Mouse (Mus musculus) megakaryocyte, embryonic 14.5 days (primary cell): ENCODE data around the gene Sez6l. TPM values are rescaled to one million over a fixed set of nuclear protein-coding genes. Genes with fewer than 3 reads are reported as not detected.

ENCODE experiments used
- H3K27me3 ChIP-seq: replicated peaks from 2 replicates; pipeline ENCODE3; 2012; ENCODE audit warnings: inconsistent platforms
- H3K36me3 ChIP-seq: replicated peaks from 2 replicates; pipeline ENCODE3; 2012; ENCODE audit warnings: low read length, inconsistent platforms, mixed read lengths
- H3K4me1 ChIP-seq: 2 replicates; pipeline ENCODE4 v1.6.1; 2012; ENCODE audit warnings: inconsistent platforms
- H3K4me3 ChIP-seq: replicated peaks from 2 replicates; pipeline ENCODE3; 2012; ENCODE audit warnings: moderate library complexity, mild to moderate bottlenecking, inconsistent platforms
- H3K9me3 ChIP-seq: 2 replicates; pipeline ENCODE4 v1.6.1; 2012; ENCODE audit warnings: inconsistent platforms
- FLI1 ChIP-seq: IDR thresholded peaks from 2 replicates; pipeline ENCODE4 v1.6.1; 2012; ENCODE audit warnings: low read length, inconsistent platforms, mixed read lengths
- GATA1 ChIP-seq: IDR thresholded peaks from 3 replicates; pipeline ENCODE4 v1.6.1; 2012; ENCODE audit warnings: mixed read lengths, low read length, inconsistent platforms, borderline replicate concordance
- polyA plus RNA-seq: library from polyadenylated mRNA; stranded (reverse); fragments of >175 nt; gene quantifications from 2 replicates; pipeline ENCODE4 v1.2.3, GENCODE M21; 2012; ENCODE audit warnings: low replicate concordance; ENCODE audit not compliant: insufficient read depth

Gene Sez6l
- polyA plus RNA-seq, 1 experiment = not detected

DNA sequence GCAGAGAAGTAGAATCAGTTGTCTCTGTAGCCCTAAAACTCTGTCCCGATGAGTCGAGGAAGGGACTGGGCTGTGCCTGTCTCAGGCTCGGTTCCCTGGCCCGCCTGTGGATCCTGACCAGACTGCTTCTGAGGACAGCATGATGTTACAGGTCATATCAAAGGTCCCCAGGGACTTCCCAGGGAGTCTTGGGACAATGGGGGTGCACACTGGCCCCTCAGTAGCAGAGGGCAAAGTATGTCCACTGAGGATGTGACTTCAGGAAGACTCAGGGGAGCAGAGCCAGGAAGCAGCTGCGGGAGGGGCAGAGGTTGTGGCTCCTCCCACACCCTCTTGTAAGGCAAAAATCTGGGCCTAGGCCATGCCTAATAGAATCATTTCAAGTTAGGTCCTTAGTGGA, 90.6 kb downstream of the Sez6l start:
- H3K36me3 ChIP-seq = no peaks in the 10 kb centered on the region
- H3K4me1 ChIP-seq = peaks cover 20% of the 10 kb centered on the region
- H3K9me3 ChIP-seq = peaks cover 20% of the 10 kb centered on the region
- TF ChIP-seq FLI1 (no peak), GATA1 (no peak)
- H3K27me3 ChIP-seq = peaks cover 69% of the 10 kb centered on the region
- H3K4me3 ChIP-seq = no peak overlapping the region

DNA sequence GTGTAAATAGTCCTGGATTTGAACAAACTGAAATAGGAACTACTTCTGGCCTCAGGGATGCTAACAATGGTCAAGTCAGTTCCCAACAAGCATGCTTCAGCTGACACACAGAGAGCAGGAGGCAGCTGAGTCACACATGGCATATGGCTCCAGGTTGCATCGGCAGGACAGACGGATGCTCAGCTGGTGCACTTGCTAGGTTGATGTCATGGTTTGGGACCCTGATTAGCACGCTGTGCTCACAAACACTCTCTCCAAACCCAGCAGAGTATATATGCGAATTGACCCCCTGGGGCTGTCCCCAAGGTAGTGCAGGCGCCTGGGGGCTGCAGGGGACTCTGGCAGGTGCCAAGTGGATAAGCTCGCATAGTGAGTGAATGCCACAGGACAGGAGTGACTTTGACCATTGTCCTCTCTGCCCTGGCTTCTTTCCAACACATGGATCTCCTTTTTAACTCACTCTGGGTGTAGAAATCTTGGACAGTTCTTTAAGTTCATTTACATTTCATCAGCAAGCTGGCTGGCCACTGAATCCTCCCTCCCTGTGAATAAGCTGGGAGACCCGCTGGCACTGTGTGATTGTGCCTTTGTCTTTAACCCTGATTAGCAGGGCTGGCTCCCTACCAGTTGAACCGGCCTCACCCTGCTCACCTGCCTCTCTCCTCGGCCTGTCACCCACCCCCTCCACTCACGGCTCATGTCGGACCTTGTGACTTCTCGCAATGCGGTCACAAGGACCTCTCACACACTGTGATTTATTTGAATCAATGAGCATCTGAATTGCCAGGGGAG, 91.9 kb downstream of the Sez6l start:
- Histone ChIP-seq H3K36me3 (no peaks in the 10 kb centered on the region), H3K9me3 (peaks cover 11% of the 10 kb centered on the region), H3K4me1 (peaks cover 20% of the 10 kb centered on the region), H3K27me3 (peaks cover 71% of the 10 kb centered on the region), H3K4me3 (no peak overlapping the region)
- TF ChIP-seq GATA1 (no peak), FLI1 (no peak)

DNA sequence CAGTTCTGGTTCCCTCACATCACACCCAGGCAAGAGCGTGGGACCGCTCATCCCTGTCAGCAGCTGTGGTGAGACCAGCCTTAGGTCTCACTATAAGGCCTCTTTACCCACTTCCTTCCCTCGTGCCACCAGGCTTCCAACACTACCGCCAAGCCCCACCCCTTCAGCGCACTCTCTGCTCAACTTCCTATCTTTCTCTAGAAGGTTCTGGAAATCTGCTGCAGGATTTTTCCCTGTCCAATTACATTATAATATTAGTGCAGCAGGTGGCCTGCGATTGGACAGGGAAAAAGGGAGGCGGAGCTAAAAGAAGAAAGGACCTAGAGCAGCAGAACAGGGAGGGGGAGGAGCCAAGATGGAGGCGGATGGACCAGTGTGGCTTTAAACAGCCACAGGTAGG, 94.0 kb downstream of the Sez6l start:
- Histone ChIP-seq H3K27me3 (peaks cover 75% of the 10 kb centered on the region), H3K36me3 (no peaks in the 10 kb centered on the region), H3K4me1 (peaks cover 7% of the 10 kb centered on the region), H3K4me3 (no peak overlapping the region), H3K9me3 (no peaks in the 10 kb centered on the region)
- TF ChIP-seq FLI1 = no peak
- TF ChIP-seq GATA1 = no peak

DNA sequence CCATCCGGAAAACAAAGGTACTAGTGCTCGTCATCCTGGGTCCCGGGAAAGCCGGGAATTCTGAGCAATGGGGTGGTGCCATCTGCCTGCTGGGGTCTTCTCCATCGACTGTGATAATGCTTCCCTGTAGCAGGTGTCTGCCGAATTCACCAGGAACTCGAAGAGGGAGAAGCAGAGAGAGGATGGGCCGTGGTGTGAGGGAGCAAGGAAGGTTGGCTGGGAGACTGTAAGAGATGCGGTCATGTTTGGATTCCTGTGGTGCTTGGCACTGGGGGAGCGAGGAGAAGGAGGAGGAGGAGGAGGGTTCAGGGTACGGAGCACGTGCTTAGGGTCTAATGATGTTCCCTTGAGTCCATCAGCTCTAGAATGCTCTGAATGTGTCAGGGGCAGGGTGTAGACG, 94.4 kb downstream of the Sez6l start:
- Histone ChIP-seq H3K4me1 (peaks cover 6% of the 10 kb centered on the region), H3K27me3 (peaks cover 76% of the 10 kb centered on the region), H3K36me3 (no peaks in the 10 kb centered on the region), H3K4me3 (no peak overlapping the region), H3K9me3 (no peaks in the 10 kb centered on the region)
- TF ChIP-seq FLI1 (no peak), GATA1 (no peak)

DNA sequence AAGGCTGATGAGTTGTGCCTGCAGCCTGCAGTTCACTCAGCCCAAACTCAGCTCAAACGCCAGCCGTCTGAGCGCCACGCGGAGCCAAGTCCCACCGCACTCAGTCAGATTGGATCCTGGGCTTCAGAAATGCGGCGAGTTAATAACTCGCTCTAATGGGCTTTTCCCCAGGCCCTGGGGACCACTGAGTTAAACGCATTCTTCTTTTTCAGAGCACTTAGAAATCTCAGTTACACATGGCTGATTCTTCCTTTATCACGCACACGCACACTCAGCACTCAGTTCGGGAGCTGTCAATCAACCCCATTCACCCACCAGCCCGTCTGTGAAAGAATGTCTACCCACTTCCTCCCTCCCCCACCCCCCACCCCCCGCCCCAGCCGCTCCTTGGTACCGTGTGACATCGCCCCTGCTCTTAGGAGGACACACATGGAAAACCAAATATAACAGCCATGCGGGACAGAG, 95.0 kb downstream of the Sez6l start:
- no peaks in the 10 kb centered on the region for H3K36me3 ChIP-seq
- H3K9me3 ChIP-seq = no peaks in the 10 kb centered on the region
- peaks cover 6% of the 10 kb centered on the region for H3K4me1 ChIP-seq
- H3K27me3 ChIP-seq = peaks cover 73% of the 10 kb centered on the region
- no peak overlapping the region for H3K4me3 ChIP-seq
- no peak for TF ChIP-seq GATA1
- no peak for TF ChIP-seq FLI1

DNA sequence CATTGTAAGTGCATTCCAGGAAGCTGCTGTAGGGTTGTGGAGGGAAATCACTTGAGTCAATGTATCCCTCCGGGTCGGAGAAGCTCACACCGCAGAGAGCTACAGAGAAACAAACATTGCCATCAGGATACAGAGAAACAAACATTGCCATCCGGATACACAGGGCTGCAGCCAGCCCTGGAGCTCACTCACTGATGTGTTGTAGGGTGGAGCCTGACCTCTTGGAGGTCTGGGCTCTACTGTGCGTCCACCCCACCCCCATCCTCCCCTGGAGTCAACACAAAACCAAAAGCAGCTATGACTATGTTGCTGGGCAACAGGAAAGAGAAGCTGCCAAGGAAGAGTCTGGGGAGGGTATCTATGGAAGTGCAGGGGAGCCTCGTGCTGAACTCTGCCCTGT, 103.5 kb downstream of the Sez6l start:
- Histone ChIP-seq H3K4me1 (no peaks in the 10 kb centered on the region), H3K9me3 (no peaks in the 10 kb centered on the region), H3K27me3 (peaks cover 53% of the 10 kb centered on the region), H3K36me3 (no peaks in the 10 kb centered on the region), H3K4me3 (no peak overlapping the region)
- TF ChIP-seq GATA1 = no peak
- TF ChIP-seq FLI1 = no peak

DNA sequence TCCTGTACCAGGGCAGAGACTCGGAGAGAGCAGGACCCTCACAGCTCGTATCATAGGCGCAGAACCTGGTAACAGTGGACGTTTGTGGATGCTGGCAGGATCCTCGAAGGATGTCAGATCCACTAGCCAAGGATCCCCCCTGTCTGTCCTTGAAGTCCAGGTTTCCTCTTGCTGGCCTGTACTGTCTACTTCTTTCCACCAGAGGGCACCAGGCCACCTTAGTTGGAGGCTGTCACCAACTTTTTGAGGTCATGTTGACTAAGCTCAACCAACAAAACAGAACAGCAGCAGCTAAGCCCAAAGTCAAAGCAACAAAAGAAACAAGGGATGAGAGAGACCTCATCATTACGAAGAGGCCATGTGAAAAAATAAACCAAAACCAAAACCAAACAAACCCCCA, 106.8 kb downstream of the Sez6l start:
- Histone ChIP-seq H3K4me1 (peaks cover 4% of the 10 kb centered on the region; the same call in 1 of the 2 replicates), H3K4me3 (no peak overlapping the region)

DNA sequence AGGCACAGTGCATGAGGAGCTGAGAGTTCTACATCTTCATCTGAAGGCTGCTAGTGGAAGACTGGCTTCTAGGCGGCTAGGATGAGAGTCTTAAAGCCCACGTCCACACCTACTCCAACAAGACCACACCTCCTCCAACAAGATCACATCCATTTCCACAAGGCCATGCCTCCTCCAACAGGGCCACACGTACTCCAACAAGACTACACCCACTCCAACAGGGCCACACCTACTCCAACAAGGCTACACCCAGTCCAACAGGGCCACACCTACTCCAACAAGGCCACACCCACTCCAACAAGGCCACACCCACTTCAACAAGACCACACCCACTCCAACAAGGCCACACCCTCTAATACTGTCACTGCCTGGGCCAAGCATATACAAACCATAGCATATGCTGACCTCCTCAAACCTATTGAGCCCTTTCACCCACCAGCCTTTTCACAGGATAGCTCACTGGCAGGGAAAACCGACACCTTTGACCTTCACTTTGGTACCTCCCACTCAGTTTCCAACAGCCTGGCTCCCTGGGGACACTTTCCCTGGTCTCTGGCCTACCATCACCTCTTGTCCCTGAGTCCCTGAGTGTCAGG, 107.9 kb downstream of the Sez6l start:
- H3K36me3 ChIP-seq = no peaks in the 10 kb centered on the region
- TF ChIP-seq FLI1 = no peak
- TF ChIP-seq GATA1 = no peak
- H3K9me3 ChIP-seq = no peaks in the 10 kb centered on the region
- H3K27me3 ChIP-seq = peaks cover 51% of the 10 kb centered on the region
- no peak overlapping the region for H3K4me3 ChIP-seq
- peaks cover 5% of the 10 kb centered on the region; the same call in 1 of the 2 replicates for H3K4me1 ChIP-seq

More for the DNA sequence above, 106.8 kb downstream of the Sez6l start:
- H3K27me3 ChIP-seq = peaks cover 48% of the 10 kb centered on the region
- no peaks in the 10 kb centered on the region for H3K36me3 ChIP-seq
- H3K9me3 ChIP-seq = no peaks in the 10 kb centered on the region
- TF ChIP-seq FLI1 (no peak), GATA1 (no peak)

DNA sequence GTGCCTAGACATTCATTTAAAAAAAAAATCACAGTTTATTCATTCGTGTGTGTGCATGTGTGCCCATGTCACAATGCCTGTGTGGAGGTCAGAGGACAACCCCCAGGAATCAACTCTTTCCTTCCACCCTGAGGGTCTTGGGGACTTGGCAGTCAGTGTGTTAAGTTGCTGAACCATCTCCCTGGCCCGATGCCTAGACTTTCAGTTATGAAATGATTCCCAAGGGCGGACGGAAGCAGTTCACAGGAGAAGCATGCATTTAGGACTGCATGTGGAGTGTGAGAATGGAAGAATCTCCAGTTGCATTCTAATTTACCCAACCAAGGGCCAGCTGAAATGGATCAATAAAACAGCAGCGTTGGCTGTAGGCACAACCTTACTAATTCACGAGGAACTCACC, 110.7 kb downstream of the Sez6l start:
- peaks cover 5% of the 10 kb centered on the region; the same call in 1 of the 2 replicates for H3K4me1 ChIP-seq
- H3K4me3 ChIP-seq = no peak overlapping the region
- H3K27me3 ChIP-seq = peaks cover 41% of the 10 kb centered on the region
- H3K9me3 ChIP-seq = no peaks in the 10 kb centered on the region
- no peaks in the 10 kb centered on the region for H3K36me3 ChIP-seq
- TF ChIP-seq FLI1 = no peak
- TF ChIP-seq GATA1 = no peak

DNA sequence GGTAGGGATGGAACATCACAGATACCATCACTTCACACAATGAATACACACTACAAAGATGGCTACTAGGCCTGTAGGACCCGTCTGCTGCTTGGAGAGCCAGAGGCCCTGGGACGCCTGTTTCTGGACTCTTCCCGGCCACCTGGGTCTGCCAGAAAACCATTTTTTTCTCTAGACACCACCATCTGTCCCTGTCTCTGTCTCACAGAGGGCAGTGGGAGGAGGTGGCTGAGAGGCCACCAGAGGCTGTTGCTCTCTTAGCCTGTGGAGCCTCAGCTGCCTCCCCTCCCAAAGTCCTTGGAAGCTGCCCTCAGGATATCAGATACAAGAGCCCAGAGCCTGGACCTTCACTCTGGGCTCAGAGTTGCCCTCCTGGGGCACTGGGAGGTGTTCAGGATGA, 117.1 kb downstream of the Sez6l start:
- H3K27me3 ChIP-seq = peaks cover 65% of the 10 kb centered on the region
- TF ChIP-seq GATA1 (no peak), FLI1 (no peak)
- H3K9me3 ChIP-seq = peaks cover 23% of the 10 kb centered on the region
- H3K4me1 ChIP-seq = no peaks in the 10 kb centered on the region; the same call in 1 of the 2 replicates
- no peak overlapping the region for H3K4me3 ChIP-seq
- H3K36me3 ChIP-seq = no peaks in the 10 kb centered on the region
